In the genomic region with DNA sequence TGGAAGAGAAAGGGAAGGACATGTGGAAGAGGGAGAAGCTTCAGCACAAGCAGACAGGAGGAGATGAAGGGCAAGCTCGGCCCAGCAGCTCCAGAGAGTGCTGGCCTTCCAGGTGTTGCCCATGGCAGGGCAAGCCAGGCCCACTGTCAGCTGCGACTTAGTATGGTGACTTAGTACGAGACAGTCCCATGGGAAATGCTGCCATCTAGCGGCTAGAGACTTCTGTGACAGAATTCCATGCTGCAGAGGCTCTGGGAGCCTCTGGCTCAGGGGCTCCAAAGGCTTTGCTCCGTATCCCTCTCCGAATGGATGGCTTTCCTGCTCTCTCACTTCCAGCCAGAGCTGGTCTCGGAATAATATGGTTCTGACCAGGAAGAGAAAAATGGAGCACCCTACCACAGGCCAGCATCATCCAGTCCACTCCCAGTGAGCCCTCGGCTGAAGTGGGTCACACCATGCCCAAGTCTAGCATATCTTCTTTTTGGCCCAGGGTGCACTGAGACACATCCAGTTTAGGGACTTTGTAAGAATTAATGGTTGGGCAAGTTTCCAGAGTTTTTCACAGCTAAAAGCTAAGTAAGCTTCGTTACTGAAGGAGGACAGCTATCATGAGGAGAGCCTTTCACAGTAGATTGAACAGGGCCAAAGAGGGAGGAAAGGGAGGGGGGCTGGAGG, we compare ENCODE assay signal across 8 mouse cellular contexts. TPM values are rescaled to one million over a fixed set of nuclear protein-coding genes. Genes with fewer than 3 reads are reported as not detected.
DNase-seq lines count a peak whose midpoint lies in the region; ATAC-seq and TF ChIP-seq lines count a peak whose summit lies in the region.

No protein-coding gene starts in this region.

- H3K4me2 ChIP-seq in forebrain, embryonic 13.5 days, result no peak overlapping the region

- H3K4me3 ChIP-seq in ES-Bruce4 (ENCODE audit: low read depth, low read length), result no peak overlapping the region
- no peak overlapping the region for H3K4me3 ChIP-seq in forebrain, embryonic 13.5 days
- H3K4me3 ChIP-seq in lung, adult 2 months (replicated peaks; ENCODE audit: extremely low read depth, low read depth, low read length), result no peak overlapping the region

- TF ChIP-seq POLR2A in ES-Bruce4 (IDR thresholded peaks at IDR 0.05; ENCODE audit: insufficient read depth, low read length), result no peak
- no peak for TF ChIP-seq POLR2A in lung, adult 2 months (IDR thresholded peaks at IDR 0.05; ENCODE audit: borderline replicate concordance, extremely low read depth, low read depth, low read length)

- 29% methylated on average over 9 of the region's 9 CpGs for WGBS in forebrain, embryonic 13.5 days
- WGBS in lung, adult 2 months, result 24% methylated on average over 9 of the region's 9 CpGs

- H3K4me1 ChIP-seq in ES-Bruce4 (ENCODE audit: control insufficient read depth, insufficient read depth, low read length), result no peaks in the 10 kb centered on the region
- no peaks in the 10 kb centered on the region for H3K4me1 ChIP-seq in forebrain, embryonic 13.5 days
- no peaks in the 10 kb centered on the region; the same call in 1 of the 2 replicates for H3K4me1 ChIP-seq in lung, adult 2 months (ENCODE audit: control insufficient read depth, insufficient read depth, low read length)

- intact Hi-C loops in heart, postnatal 36 days (cut with DNase I), result loop anchor here (1.0 to 10.0 kb wide), 2 partner anchors 45 to 201 kb away; no protein-coding TSS in a partner anchor

- H3K9me3 ChIP-seq in ES-Bruce4 (replicated peaks; ENCODE audit: control insufficient read depth, insufficient read depth, low read length, poor library complexity, severe bottlenecking), result no peaks in the 10 kb centered on the region
- H3K9me3 ChIP-seq in forebrain, embryonic 13.5 days (replicated peaks), result no peaks in the 10 kb centered on the region

- H3K9ac ChIP-seq in ES-Bruce4 (ENCODE audit: low read depth, poor library complexity, severe bottlenecking), result no peak overlapping the region
- no peak overlapping the region for H3K9ac ChIP-seq in forebrain, embryonic 13.5 days

- peak; percentile 69 for DNase-seq in c-Kit-positive CD71-positive TER-119-positive erythroid progenitor cells, embryonic 14.5 days (ENCODE audit: low spot score)
- DNase-seq in heart, postnatal 36 days, result peak; percentile 76 to 79
- peak; percentile 92 for DNase-seq in layer of hippocampus, adult 11-12 months (ENCODE audit: low spot score)
- peak; percentile 74 for DNase-seq in lung, adult 2 months
- peak; percentile 57 for DNase-seq in ovary, postnatal 10 days (ENCODE audit: low spot score)
- DNase-seq in thymus, postnatal 0 days (ENCODE audit: low spot score), result peak; percentile 59

- ATAC-seq in forebrain, embryonic 13.5 days, result peak; percentile 79

- no peak for TF ChIP-seq EP300 in ES-Bruce4 (IDR thresholded peaks at IDR 0.05; ENCODE audit: insufficient read depth, low read depth, low read length)

- H3K27me3 ChIP-seq in ES-Bruce4 (ENCODE audit: control insufficient read depth, insufficient read depth, low read length, poor library complexity, severe bottlenecking), result no peaks in the 10 kb centered on the region
- no peaks in the 10 kb centered on the region for H3K27me3 ChIP-seq in forebrain, embryonic 13.5 days

- peak; percentile 80 for TF ChIP-seq CTCF in ES-Bruce4 (IDR thresholded peaks at IDR 0.05; ENCODE audit: low read depth, low read length)
- TF ChIP-seq CTCF in lung, adult 2 months (IDR thresholded peaks at IDR 0.05; ENCODE audit: insufficient read depth, low read length), result peak; percentile 72

- H3K36me3 ChIP-seq in ES-Bruce4 (ENCODE audit: control insufficient read depth, insufficient read depth, low read length, poor library complexity, severe bottlenecking), result no peaks in the 10 kb centered on the region
- peaks cover 73% of the 10 kb centered on the region for H3K36me3 ChIP-seq in forebrain, embryonic 13.5 days (ENCODE audit: poor library complexity, severe bottlenecking)

- H3K27ac ChIP-seq in ES-Bruce4 (ENCODE audit: insufficient read depth, low read length), result no peak overlapping the region
- no peak overlapping the region for H3K27ac ChIP-seq in forebrain, embryonic 13.5 days

RNA-seq across cellular contexts. Expression of a gene that starts 32.6 kb away (rescaled TPM):
- polyA plus RNA-seq in ES-Bruce4 (2011; ENCODE audit: insufficient read depth, insufficient read length, low read depth, missing spikeins), result not detected in 2 replicates
- polyA plus RNA-seq in forebrain, embryonic 13.5 days (2015; fragmentation: Nextera tagmentation; extraction: Ambion mirVana), result 3.6 and 3.8 TPM in 2 replicates
- 1 to 10 TPM; 1.5 to 1.7 TPM for total RNA-seq in heart, postnatal 36 days (2021)
- polyA plus RNA-seq in lung, adult 2 months (2012; rRNA removed), result 0.50 and 1.1 TPM in 2 replicates
- 0.27 and 0.31 TPM in 2 replicates for polyA plus RNA-seq in thymus, postnatal 0 days (2015; fragmentation: Nextera tagmentation; extraction: Ambion mirVana)

RNA-seq across cellular contexts. Expression of a gene that starts 58.5 kb away (rescaled TPM):
- 1.4 and 2.4 TPM in 2 replicates for polyA plus RNA-seq in ES-Bruce4 (2011; ENCODE audit: insufficient read depth, insufficient read length, low read depth, missing spikeins)
- 0.06 and 0.19 TPM in 2 replicates for polyA plus RNA-seq in forebrain, embryonic 13.5 days (2015; fragmentation: Nextera tagmentation; extraction: Ambion mirVana)
- total RNA-seq in heart, postnatal 36 days (2021), result under 1 TPM; 0.33 to 0.51 TPM
- 4.0 and 5.3 TPM in 2 replicates for polyA plus RNA-seq in lung, adult 2 months (2012; rRNA removed)
- 0.17 TPM in 2 replicates for polyA plus RNA-seq in thymus, postnatal 0 days (2015; fragmentation: Nextera tagmentation; extraction: Ambion mirVana)
